Mouse (Mus musculus) kidney, embryonic 15.5 days (tissue): ENCODE data around the gene Gm43517. TPM values are rescaled to one million over a fixed set of nuclear protein-coding genes. Genes with fewer than 3 reads are reported as not detected.
A peak's percentile ranks its signal among the peaks of the same experiment; 100 is the strongest.

Source experiments
- ATAC-seq: fragments of 200-750 bp; cut with Nextera tagmentation; replicated peaks from 2 replicates; pipeline ENCODE4 v1.8.0; 2017; ENCODE audit warnings: moderate TSS enrichment; ENCODE audit not compliant: low FRiP score
- H3K27ac ChIP-seq: fragments of 300-500 bp; sonication (generic); 2 replicates; pipeline ENCODE4 v1.5.1; 2015; ENCODE audit warnings: mild to moderate bottlenecking, inconsistent platforms
- H3K27me3 ChIP-seq: fragments of 300-500 bp; sonication (generic); 2 replicates; pipeline ENCODE4 v1.6.1; 2015; ENCODE audit warnings: inconsistent platforms
- H3K36me3 ChIP-seq: fragments of 300-500 bp; sonication (generic); 2 replicates; pipeline ENCODE4 v1.6.1; 2015; ENCODE audit warnings: inconsistent platforms
- H3K4me1 ChIP-seq: fragments of 300-500 bp; sonication (generic); 2 replicates; pipeline ENCODE4 v1.6.1; 2015; ENCODE audit warnings: inconsistent platforms
- H3K4me2 ChIP-seq: fragments of 300-500 bp; sonication (generic); 2 replicates; pipeline ENCODE4 v1.6.1; 2015; ENCODE audit warnings: moderate library complexity, mild to moderate bottlenecking, inconsistent platforms
- H3K4me3 ChIP-seq: fragments of 300-500 bp; sonication (generic); replicated peaks from 2 replicates; pipeline ENCODE4 v1.5.1; 2015; ENCODE audit warnings: mild to moderate bottlenecking, inconsistent platforms
- H3K9ac ChIP-seq: fragments of 300-500 bp; sonication (generic); 2 replicates; pipeline ENCODE4 v1.6.1; 2015; ENCODE audit warnings: mild to moderate bottlenecking, inconsistent platforms
- H3K9me3 ChIP-seq: fragments of 300-500 bp; sonication (generic); replicated peaks from 2 replicates; pipeline ENCODE4 v1.6.1; 2016; ENCODE audit warnings: inconsistent platforms
- WGBS: fragments of 180-500 bp; shearing (Covaris S2); methylation state at CpG from one replicate; pipeline ENCODE4 v1.1.7; 2015; ENCODE audit warnings: mixed read lengths; 5-methylcytosine and 5-hydroxymethylcytosine counted together
- polyA plus RNA-seq: library from polyadenylated mRNA; unstranded; fragments of >200 nt; fragmentation: Nextera tagmentation; extraction: Ambion mirVana; gene quantifications from 2 replicates; pipeline ENCODE4 v1.2.1, GENCODE M21; 2015

The Gm43517 gene
- polyA plus RNA-seq: not detected in 2 replicates

GRCm38 (mm10) chr12:49384876-49385630, at the start of gene Gm43517:
Gm43517 (plus strand) TSS chr12:49385174.
- H3K4me3 ChIP-seq: peak within 1 kb of the TSS; percentile 38
- no peak within 1 kb of the TSS for H3K9ac ChIP-seq
- peaks cover 84% of the 10 kb centered on the region for H3K27me3 ChIP-seq
- ATAC-seq: peak; percentile 47
- no peaks in the 10 kb centered on the region for H3K9me3 ChIP-seq
- H3K4me2 ChIP-seq: peak within 1 kb of the TSS; percentile 56
- peaks cover 14% of the 10 kb centered on the region for H3K4me1 ChIP-seq
- H3K36me3 ChIP-seq: no peaks in the 10 kb centered on the region
- under 1% methylated on average over 66 of the region's 75 CpGs for WGBS
- H3K27ac ChIP-seq: no peak within 1 kb of the TSS

GRCm38 (mm10) chr12:49349697-49350096, 35.3 kb upstream of the Gm43517 start:
- Histone ChIP-seq H3K27me3 (no peaks in the 10 kb centered on the region), H3K4me3 (no peak overlapping the region), H3K4me2 (no peak overlapping the region), H3K27ac (no peak overlapping the region), H3K36me3 (no peaks in the 10 kb centered on the region), H3K9me3 (no peaks in the 10 kb centered on the region), H3K4me1 (no peaks in the 10 kb centered on the region), H3K9ac (no peak overlapping the region)
- WGBS: 85% methylated on average over 10 of the region's 10 CpGs
- ATAC-seq: no peak

GRCm38 (mm10) chr12:49368931-49369330, 16.0 kb upstream of the Gm43517 start:
- no peak for ATAC-seq
- Histone ChIP-seq H3K4me1 (peaks cover under 1% of the 10 kb centered on the region; the same call in 1 of the 2 replicates), H3K4me3 (no peak overlapping the region), H3K36me3 (no peaks in the 10 kb centered on the region), H3K4me2 (no peak overlapping the region), H3K9ac (no peak overlapping the region), H3K27me3 (peaks cover 50% of the 10 kb centered on the region), H3K9me3 (no peaks in the 10 kb centered on the region), H3K27ac (no peak overlapping the region)
- 57% methylated on average over 1 of the region's 1 CpGs for WGBS

GRCm38 (mm10) chr12:49372170-49372569, 12.8 kb upstream of the Gm43517 start:
- Histone ChIP-seq H3K4me3 (no peak overlapping the region), H3K9me3 (no peaks in the 10 kb centered on the region), H3K27me3 (peaks cover 76% of the 10 kb centered on the region), H3K36me3 (no peaks in the 10 kb centered on the region), H3K27ac (no peak overlapping the region), H3K4me2 (no peak overlapping the region), H3K4me1 (peaks cover 8% of the 10 kb centered on the region; the same call in 1 of the 2 replicates), H3K9ac (no peak overlapping the region)
- ATAC-seq: no peak

GRCm38 (mm10) chr12:49373176-49373575, 11.8 kb upstream of the Gm43517 start:
- H3K4me3 ChIP-seq: no peak overlapping the region
- 6% methylated on average over 5 of the region's 5 CpGs for WGBS
- no peaks in the 10 kb centered on the region for H3K36me3 ChIP-seq
- H3K27ac ChIP-seq: no peak overlapping the region
- ATAC-seq: no peak
- no peak overlapping the region for H3K4me2 ChIP-seq
- peaks cover 86% of the 10 kb centered on the region for H3K27me3 ChIP-seq
- H3K4me1 ChIP-seq: peaks cover 8% of the 10 kb centered on the region; the same call in 1 of the 2 replicates
- H3K9ac ChIP-seq: no peak overlapping the region
- no peaks in the 10 kb centered on the region for H3K9me3 ChIP-seq

- H3K4me2 ChIP-seq: peak overlapping the region; percentile 50
- no peak for ATAC-seq
- H3K27me3 ChIP-seq: peaks cover 94% of the 10 kb centered on the region
- H3K9ac ChIP-seq: no peak overlapping the region
- WGBS: under 1% methylated on average over 24 of the region's 24 CpGs
- H3K4me1 ChIP-seq: peaks cover 8% of the 10 kb centered on the region; the same call in 1 of the 2 replicates
- no peaks in the 10 kb centered on the region for H3K36me3 ChIP-seq
- no peak overlapping the region for H3K27ac ChIP-seq
- H3K9me3 ChIP-seq: no peaks in the 10 kb centered on the region
- peak overlapping the region; percentile 26 for H3K4me3 ChIP-seq
Observed at GRCm38 (mm10) chr12:49373821-49374605, 11.0 kb upstream of the Gm43517 start.

GRCm38 (mm10) chr12:49374606-49374995, 10.4 kb upstream of the Gm43517 start:
- Histone ChIP-seq H3K36me3 (no peaks in the 10 kb centered on the region), H3K4me2 (peak overlapping the region; percentile 50), H3K9ac (no peak overlapping the region), H3K27ac (no peak overlapping the region), H3K27me3 (peaks cover 94% of the 10 kb centered on the region), H3K4me3 (peak overlapping the region; percentile 26), H3K4me1 (peaks cover 8% of the 10 kb centered on the region; the same call in 1 of the 2 replicates), H3K9me3 (no peaks in the 10 kb centered on the region)
- ATAC-seq: no peak
- WGBS: under 1% methylated on average over 14 of the region's 14 CpGs

- WGBS: 2% methylated on average over 15 of the region's 15 CpGs
- Histone ChIP-seq H3K4me2 (no peak overlapping the region), H3K4me1 (peaks cover 8% of the 10 kb centered on the region; the same call in 1 of the 2 replicates), H3K9me3 (no peaks in the 10 kb centered on the region), H3K4me3 (no peak overlapping the region), H3K9ac (no peak overlapping the region), H3K36me3 (no peaks in the 10 kb centered on the region), H3K27me3 (peaks cover 95% of the 10 kb centered on the region), H3K27ac (no peak overlapping the region)
- ATAC-seq: no peak
Observed at GRCm38 (mm10) chr12:49375427-49376317, 9.3 kb upstream of the Gm43517 start.

- H3K4me1 ChIP-seq: peaks cover 8% of the 10 kb centered on the region; the same call in 1 of the 2 replicates
- 1% methylated on average over 19 of the region's 19 CpGs for WGBS
- H3K36me3 ChIP-seq: no peaks in the 10 kb centered on the region
- peaks cover 95% of the 10 kb centered on the region for H3K27me3 ChIP-seq
- no peak overlapping the region for H3K9ac ChIP-seq
- ATAC-seq: no peak
- no peak overlapping the region for H3K27ac ChIP-seq
- no peaks in the 10 kb centered on the region for H3K9me3 ChIP-seq
- no peak overlapping the region for H3K4me2 ChIP-seq
- H3K4me3 ChIP-seq: no peak overlapping the region
Observed at GRCm38 (mm10) chr12:49376318-49376992, 8.5 kb upstream of the Gm43517 start.

- WGBS: 1% methylated on average over 15 of the region's 15 CpGs
- H3K9ac ChIP-seq: no peak overlapping the region
- H3K9me3 ChIP-seq: no peaks in the 10 kb centered on the region
Observed at GRCm38 (mm10) chr12:49377281-49377970, 7.5 kb upstream of the Gm43517 start.

GRCm38 (mm10) chr12:49378920-49379319, 6.1 kb upstream of the Gm43517 start:
- peaks cover 97% of the 10 kb centered on the region for H3K27me3 ChIP-seq
- H3K9ac ChIP-seq: no peak overlapping the region
- H3K36me3 ChIP-seq: no peaks in the 10 kb centered on the region
- H3K9me3 ChIP-seq: no peaks in the 10 kb centered on the region
- no peak overlapping the region for H3K4me3 ChIP-seq
- no peak for ATAC-seq
- 7% methylated on average over 1 of the region's 1 CpGs for WGBS
- H3K27ac ChIP-seq: no peak overlapping the region
- peaks cover 18% of the 10 kb centered on the region for H3K4me1 ChIP-seq
- H3K4me2 ChIP-seq: no peak overlapping the region

More at GRCm38 (mm10) chr12:49377281-49377970, 7.5 kb upstream of the Gm43517 start:
- H3K27me3 ChIP-seq: peaks cover 97% of the 10 kb centered on the region
- peaks cover 8% of the 10 kb centered on the region; the same call in 1 of the 2 replicates for H3K4me1 ChIP-seq
- no peak overlapping the region for H3K4me3 ChIP-seq
- no peak overlapping the region for H3K4me2 ChIP-seq
- H3K27ac ChIP-seq: no peak overlapping the region
- no peak for ATAC-seq
- no peaks in the 10 kb centered on the region for H3K36me3 ChIP-seq
